Mouse (Mus musculus): ENCODE data around the gene Hmgcs2.
A peak's percentile ranks its signal among the peaks of the same experiment; 100 is the strongest.

The Hmgcs2 gene

DNA sequence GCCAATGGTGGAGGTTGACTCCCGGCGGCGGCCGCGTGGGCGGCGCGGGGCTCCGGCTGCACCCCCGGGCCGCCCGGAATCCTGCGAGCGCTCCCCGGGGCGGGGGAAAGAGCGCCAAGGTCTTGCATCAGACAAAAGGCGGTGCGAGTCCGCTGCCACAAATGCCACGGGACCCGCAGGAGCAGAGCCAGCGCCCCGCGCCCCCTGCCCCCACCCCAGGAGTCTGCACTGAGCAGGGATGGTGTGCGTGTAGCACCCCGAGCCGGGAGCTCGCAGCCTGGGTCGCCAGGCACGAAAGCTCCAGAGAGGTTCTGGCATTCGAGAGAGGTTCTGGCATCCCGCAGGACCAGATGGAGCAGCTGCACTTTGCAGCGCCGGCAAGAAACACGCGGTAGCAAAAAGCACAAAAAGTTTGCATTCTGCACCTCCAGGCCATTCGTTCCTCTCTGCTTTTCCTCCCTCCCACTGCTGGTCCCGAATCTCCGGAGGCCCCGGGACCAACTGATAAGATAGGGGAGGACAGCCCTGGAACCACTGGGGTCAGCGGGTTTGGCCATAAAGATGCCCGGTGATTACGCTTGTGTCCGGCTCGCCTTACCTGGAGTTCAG, 59.0 kb downstream of the Hmgcs2 start:
- peak; percentile 27 to 55 for DNase-seq

DNA sequence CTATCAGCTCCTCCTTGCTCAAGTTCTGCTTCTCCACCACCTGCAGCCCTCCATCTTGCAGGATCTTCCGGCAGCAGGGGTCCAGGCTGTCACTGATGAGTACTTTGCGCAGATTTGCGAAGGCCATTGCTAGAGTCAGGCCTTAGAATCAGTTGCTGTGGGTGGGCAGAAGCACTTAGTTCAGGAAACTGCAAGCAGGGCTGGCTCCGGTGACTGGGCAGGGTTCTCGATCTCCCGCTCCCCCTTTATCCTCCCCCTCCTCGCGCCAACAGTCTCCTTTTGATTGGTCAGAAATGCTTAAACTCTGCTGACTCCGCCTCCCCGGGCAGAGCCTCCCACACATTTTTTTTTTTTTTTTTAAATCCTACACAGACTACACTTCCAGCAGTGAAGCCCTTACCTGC, 59.5 kb downstream of the Hmgcs2 start, which contains the start of gene Phgdh:
TSS of gene Phgdh (minus strand) at position 285 of the 404 bp plus-strand sequence.
- peak; percentile 76 to 85 for DNase-seq

DNA sequence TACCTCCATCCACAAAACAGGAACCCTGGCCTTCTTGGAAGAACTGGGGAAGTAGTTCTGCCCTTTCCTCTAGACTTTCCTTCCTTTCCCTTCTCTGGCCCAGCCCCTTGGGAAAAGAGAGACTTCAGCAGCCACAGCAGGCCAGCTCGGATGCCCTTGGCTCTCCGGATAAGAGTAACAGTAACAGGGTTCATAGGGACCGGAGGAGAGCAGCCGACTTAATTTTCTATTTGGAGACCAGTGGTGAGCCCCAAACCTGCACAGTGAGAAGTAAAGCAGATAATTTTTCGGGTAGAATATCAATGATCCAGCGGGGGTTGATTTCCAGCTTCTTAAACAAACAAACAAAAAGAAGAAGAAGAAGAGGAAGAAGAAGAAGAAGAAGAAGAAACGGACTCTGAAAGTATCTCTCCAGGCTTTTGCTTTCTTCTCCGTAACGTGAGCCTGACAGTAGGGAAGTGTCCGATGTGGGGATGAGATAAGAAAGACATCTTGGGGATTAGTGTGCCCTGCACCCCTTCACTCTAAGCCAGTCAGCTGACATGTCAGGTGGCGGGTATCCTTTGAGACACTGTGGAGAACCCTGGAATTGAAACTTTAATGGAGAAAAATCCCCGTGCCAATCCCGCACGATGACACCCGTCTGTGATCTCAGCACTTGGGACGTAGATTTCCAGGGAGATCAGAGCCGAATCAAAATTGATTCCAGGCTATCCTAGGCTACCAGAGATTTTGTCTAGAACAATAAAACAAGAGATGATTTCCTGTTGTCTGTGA, 60.8 kb downstream of the Hmgcs2 start:
- no peak for DNase-seq

DNA sequence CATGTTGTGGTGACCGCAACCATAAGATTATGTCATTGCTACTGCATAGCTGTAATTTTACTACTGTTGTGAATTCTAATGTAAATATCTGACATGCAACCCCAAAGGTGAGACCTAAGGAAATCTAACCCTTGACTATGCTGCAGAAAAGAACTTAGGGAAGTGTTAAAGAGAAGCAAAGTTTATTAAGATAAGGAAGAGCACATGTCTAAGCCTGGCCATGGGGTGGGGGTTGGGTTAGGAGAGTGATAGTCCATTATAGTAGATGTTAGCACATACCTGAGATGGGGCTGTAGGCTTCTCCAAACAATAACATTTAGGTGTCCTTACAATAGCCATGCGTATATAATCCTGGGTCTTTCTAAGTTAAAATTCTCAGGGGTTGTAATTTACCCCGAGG, 63.0 kb downstream of the Hmgcs2 start:
- no peak for DNase-seq

DNA sequence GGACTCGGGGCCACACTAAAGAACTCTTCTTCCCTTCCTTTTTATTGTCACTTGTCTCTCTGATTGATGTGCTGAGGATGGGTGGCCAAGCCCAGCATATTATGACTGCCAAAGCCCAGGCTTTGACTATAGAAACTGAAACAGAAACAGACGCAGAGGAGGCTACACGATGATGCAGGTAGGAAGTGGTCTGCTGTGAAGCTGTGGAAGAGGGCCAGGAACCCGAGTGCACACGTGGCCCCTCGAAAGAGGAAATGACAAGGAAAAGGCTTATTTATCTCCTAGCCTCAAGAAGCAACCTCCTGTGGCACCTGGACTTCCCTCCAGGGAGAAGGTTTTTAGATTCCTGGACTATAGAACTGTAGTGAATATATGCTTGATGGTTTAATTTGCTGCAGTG, 67.9 kb downstream of the Hmgcs2 start:
- DNase-seq = no peak

DNA sequence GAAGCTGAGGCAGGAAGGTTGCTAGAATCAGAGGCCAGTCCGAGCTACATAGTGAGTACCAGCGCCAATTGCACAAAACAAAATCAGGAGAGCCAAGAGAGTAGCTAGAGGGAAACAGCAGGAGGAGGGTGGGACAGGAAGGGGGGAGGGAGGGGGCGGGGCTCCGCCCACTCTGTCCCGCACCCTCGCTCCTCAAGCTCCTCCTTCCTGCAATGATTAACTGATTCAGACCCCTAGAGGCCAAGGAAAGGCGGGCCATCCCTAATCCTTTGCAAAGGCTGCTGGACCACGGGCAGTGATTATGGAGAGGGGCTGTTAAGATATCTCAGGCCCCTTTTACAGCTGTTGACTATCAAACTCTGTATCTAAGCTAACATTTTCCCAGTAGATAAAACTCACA, 68.5 kb downstream of the Hmgcs2 start:
- no peak for DNase-seq

DNA sequence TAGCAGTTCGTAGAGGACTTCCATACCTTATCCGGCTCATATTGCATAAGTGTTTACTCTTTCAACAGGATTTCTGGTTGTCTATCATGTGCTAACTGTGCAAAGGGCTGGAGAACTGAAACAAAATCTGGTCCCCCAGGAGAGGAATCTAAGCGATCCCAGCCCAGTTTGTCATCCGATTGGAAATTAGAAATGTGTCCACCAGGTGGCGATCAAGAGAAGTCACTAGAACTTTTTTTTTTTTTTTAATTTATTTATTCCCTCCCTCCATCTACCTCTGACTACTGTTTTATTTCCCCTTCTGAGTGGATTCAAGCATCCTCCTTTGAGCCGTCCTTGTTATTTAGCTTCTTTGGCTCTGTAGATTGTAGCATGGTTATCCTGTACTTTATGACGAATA, 73.7 kb downstream of the Hmgcs2 start:
- peak; percentile 63 to 94 for DNase-seq

DNA sequence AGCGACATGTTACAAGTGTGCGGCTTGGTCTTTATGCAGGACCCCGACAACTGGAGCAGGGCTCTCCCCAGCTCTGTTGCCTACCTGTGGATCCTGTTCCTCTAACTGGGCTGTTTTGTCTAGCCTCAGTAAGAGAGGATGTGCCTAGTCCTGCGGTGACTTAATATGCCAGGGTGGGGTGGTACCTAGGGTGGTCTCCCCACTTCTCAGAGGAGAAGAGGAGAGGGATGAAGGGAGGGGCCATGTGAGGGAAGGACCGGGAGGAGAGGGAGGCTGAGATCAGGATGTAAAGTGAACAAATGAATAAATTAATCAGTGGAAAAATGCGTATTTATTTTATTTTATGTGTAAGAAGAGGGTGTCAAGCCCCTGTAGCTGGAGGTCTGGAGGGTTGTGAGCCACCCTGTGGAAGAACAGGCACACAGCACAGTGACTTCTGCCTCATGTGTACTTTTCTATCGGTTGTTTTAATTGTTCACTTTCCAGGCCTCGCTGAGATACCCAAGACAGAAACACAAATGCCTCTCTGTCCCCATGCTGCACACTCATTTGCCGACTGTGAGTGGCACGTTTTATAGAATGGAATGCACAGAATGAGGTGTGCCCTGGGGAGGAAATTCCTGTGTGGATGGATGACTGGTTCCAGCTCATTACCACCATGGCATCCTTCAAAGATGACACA, 75.2 kb downstream of the Hmgcs2 start:
- no peak for DNase-seq

DNA sequence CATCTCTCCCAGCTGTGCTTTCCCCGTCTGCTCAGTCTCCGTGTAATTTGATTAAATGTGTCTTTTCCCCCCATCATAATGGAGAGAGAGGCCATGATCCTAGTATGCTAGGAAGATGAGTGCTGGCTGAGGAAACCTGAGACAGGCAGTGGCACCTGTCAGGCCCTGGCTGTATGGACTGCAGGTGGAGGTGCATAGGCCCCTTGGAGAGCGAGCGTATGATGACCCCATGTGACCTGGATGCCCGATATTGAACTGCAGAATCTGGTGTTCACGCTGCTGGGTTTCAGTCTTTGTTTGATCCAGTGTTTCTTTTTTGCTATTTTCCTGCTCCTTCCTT, 75.8 kb downstream of the Hmgcs2 start:
- no peak for DNase-seq

DNA sequence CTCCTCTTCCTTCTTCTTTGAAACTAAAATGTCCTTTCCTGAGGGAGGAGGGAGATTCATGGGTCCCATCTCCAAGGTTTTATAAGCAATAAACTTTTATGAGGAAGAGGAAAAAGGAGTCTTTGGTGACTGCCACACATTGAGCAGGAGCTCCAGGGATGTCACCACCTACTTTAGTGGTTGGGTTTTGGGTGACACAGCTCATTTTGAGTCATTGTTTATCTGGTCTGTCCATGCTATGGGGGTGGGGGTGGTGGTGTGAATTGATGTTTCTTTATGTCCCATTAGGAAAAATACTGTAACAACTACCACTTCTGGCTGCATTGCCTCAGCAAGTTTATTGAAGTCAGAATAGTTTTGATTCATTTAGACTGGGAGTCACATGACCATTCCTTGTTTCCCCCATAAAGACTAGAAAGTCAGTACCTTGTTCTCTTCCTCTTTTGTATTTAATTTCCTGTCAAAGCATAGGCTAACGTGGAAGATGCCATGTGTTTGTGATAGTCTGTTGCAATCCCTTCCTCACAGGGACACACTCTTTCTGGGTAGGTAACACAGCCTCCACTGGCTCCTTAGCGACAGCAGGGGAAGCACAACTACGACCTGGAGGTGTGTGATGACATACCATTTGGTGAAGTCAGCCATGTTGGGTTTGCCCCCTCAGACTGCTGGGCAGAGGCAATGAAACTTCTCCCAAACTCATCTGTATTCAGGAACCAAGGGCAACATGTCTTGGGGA, 76.6 kb downstream of the Hmgcs2 start:
- DNase-seq = no peak
